Mouse (Mus musculus): ENCODE measurements at regions not wholly inside any gene's neighbourhood (a gene's known extent, or its start where the extent isn't known, plus 50 kb on each side); places are given as distances from the start of the nearest gene placed in this dataset.

DNA sequence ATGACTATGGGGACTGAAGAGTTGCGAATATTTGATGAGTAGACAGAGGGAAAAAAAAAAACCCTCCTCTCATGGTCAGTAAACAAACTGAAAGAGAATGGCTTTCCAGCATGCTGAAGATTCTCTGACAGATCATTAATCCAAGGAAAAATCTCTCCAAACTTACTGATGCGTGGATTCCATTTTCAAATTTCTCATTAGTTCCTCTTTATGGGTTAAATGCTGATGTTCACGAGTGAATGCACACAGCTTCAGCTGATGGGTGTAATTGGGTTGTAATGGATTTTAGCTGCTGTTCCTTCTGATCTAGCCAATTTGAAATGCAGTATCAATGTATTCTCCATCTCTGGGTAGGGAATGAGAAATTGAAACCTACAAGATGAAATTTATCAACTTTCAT is 2945.6 kb upstream of the 5930422O12Rik start:
- DNase-seq (ENCODE audit: low spot score in 2 of 2): no peak

- no peak for DNase-seq (ENCODE audit: low spot score in 2 of 2)
These were observed 2933.6 kb upstream of the 5930422O12Rik start for GRCm38 (mm10) chr8:30494851-30495355.

- DNase-seq (ENCODE audit: low spot score in 2 of 2): peak in 1 of 2 experiments; percentile 19
These were observed 2926.3 kb upstream of the 5930422O12Rik start for GRCm38 (mm10) chr8:30502164-30502563.

DNA sequence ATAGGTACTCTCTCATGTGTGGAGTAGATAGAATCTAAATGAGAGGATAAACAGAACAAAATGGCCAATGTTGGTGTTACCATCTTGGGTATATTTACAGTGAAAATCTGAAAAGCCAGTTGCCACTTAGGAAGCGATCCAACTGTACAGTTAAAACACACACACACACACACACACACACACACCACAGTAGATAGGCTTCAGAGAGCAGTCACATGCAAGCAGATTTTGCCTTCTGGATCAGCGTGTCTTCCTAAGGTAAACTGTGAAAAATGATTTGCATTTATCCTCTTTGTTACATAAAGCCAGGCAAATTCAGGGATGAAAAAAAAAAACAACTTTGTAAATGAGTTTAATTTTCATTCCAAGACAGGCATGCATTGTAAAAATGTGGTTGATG is 2917.2 kb upstream of the 5930422O12Rik start:
- no peak for DNase-seq (ENCODE audit: low spot score in 2 of 2)

DNA sequence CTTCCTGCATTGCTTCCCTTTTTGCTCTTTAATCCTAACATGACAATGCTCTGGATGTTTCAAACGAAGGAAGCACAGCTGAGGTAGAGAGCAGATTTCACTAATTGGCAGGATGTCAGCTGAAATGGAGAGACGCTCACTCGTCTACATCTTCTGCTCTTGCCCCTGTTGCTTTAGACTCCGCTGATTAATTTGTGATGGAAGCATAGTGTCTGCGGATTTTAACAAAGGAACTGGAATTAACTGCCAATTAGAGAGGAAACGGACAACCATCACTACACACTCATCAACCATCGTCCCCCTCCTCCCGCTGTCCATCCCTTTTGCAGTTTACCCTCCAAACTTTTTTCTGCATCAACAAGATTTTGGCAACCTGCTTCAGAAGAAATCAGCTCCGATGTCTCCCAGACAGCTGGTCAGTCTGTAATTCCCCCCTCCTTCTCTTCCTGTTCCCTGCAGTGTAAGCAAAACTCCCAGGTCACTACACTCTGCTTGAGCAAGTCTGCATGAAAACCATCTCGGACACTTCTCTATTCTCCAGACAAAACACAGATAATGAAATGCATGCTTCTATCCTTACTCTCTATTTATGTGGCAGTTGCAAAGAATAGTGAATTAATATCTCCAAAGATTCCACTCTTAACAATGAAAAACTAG is 2905.6 kb upstream of the 5930422O12Rik start:
- peak in 1 of 2 experiments; percentile 5 for DNase-seq (ENCODE audit: low spot score in 2 of 2)

GRCm38 (mm10) chr8:30532862-30533500 is 2895.5 kb upstream of the 5930422O12Rik start:
- DNase-seq (ENCODE audit: low spot score in 2 of 2): no peak

DNA sequence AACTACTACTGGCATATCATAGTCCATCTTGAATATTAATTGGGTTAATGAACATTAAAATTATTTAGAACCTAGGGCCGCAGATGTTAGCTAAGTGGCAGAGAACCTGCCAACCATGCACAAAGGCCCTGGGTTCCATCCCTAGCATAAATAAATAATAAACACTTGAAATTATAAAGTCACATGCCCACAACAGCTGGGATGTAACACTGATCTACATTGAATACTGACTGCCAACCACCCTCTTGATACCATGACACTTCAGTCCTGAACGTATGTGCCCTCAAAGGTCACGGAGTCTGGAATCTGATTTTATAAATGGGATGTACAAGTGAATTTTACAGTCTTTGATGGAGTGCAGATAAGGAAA is 2895.0 kb upstream of the 5930422O12Rik start:
- DNase-seq (ENCODE audit: low spot score in 2 of 2): no peak

DNA sequence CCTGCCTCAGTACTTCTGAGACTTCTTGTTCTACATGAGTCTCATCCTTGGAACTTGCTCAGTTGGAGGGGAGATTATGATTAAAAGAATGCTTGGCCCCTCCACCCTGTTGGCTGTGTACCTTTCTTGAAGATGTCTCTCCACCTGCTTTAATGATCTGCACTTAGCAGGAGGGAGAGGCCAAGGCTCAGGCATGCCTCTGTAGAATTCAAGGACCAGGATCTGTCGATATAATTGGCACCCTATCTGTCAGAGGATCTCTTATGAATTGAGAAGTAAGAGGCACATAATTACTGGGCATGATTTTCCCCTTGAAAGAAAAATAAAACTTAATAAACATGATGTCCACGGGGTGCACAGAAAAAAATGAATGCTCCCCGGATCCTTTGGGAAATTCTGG is 2893.1 kb upstream of the 5930422O12Rik start:
- DNase-seq (ENCODE audit: low spot score in 2 of 2): no peak

DNA sequence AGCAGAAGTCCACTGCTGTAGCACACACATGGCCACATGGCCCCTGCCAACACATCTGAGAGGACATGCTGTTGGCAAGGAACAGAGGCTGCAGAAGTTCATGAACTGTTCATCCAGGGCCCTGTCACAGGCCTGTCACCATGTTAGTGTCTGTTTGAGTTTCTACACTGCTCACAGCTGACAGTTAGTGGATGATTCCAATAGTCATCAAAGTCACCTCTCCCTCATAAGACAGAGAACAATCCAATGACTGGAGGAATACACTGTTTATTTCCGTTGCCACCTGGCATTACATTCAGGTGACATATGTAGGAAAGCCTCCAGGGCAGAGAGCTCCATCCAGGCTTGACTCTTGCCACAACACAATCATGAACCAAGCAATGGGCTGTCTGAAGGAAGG is 2886.3 kb upstream of the 5930422O12Rik start:
- no peak for DNase-seq (ENCODE audit: low spot score in 2 of 2)

DNA sequence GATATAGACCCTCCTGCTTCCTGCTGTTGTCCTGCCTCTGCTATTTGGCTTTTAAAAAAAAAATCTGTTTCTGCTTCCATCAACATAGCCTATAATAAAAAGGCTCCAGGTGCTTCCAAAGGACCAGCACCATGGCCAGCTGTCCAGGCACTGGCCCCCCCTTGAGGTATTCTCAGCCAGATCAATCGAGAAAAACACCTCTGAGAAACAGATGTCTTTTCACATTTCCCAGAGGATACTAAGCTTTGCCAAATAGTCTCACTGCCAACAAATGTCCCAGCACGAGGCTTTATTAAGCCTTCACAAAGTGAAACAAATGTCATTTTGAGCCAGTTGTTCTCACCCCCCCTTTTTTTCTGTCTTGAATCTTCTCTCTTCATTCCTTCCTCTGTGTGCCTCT is 2880.7 kb upstream of the 5930422O12Rik start:
- DNase-seq (ENCODE audit: low spot score in 2 of 2): no peak

- no peak for DNase-seq (ENCODE audit: low spot score in 2 of 2)
These were observed 2877.5 kb upstream of the 5930422O12Rik start for GRCm38 (mm10) chr8:30551051-30551450.

DNA sequence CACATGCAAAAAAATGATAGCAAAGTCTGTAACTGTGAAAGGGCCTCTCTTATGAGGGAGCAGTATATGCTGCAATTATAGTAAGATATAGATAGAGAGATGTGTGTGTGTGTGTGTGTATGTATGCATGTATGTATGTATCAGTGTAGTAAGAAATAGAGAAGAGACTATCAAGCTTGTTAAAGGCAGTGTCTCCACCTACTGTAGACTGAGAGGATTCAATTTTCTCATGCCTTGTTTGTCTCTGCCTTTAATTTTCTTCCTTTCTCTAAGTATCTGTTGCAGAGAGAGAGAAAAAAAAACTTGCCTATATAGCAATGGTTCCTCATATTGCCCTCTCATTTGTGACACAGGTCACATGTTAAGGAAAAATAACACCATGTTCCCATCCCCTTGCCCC is 2871.1 kb upstream of the 5930422O12Rik start:
- no peak for DNase-seq (ENCODE audit: low spot score in 2 of 2)

GRCm38 (mm10) chr8:30561323-30562207 is 2866.9 kb upstream of the 5930422O12Rik start:
- no peak for DNase-seq (ENCODE audit: low spot score in 2 of 2)

- DNase-seq (ENCODE audit: low spot score in 2 of 2): no peak
These were observed 2858.7 kb upstream of the 5930422O12Rik start for GRCm38 (mm10) chr8:30569799-30570198.

- DNase-seq (ENCODE audit: low spot score in 2 of 2): no peak
These were observed 2858.0 kb upstream of the 5930422O12Rik start for GRCm38 (mm10) chr8:30570547-30570946.

GRCm38 (mm10) chr8:30587508-30587907 is 2841.0 kb upstream of the 5930422O12Rik start:
- DNase-seq (ENCODE audit: low spot score in 2 of 2): no peak

GRCm38 (mm10) chr8:30602421-30602820 is 2826.1 kb upstream of the 5930422O12Rik start:
- no peak for DNase-seq (ENCODE audit: low spot score in 2 of 2)

DNA sequence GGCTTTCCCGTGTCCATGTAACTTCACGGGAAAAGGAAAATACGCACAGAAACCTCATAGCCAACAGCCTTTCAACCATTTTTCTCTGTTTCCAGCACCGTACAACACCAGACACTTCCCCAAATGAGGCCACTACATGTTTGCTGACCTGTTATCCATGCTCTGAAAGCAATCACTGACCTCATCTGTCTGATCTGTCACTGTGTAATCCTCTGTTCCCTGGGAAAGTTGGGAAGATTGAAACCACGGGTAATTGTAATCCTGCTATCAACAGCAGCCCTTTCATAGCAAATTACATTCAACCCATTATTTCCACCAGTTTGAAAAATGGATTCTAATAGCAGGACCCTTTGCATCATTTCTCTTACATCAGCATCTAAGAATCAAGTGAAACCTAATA is 2798.2 kb upstream of the 5930422O12Rik start:
- DNase-seq (ENCODE audit: low spot score in 2 of 2): no peak

DNA sequence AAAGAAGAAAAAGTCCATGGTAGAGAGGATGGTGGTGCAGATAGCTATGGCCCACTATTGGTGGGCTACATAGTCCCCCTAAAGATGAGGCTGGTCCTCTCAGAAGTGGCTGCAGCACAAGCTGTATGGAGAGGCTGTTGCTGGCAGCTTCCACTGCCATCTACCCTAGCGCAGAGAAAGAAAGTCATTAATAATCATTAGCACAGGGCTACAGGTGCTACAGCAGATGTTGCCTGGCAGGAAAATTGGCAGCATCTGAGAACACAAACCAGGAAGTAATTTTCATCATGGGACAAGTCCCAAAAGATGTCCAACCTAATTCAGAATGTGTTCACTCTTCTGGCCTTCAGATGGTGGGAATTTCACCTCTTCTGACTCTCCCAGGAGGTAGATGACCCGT is 2791.7 kb upstream of the 5930422O12Rik start:
- DNase-seq (ENCODE audit: low spot score in 2 of 2): no peak

DNA sequence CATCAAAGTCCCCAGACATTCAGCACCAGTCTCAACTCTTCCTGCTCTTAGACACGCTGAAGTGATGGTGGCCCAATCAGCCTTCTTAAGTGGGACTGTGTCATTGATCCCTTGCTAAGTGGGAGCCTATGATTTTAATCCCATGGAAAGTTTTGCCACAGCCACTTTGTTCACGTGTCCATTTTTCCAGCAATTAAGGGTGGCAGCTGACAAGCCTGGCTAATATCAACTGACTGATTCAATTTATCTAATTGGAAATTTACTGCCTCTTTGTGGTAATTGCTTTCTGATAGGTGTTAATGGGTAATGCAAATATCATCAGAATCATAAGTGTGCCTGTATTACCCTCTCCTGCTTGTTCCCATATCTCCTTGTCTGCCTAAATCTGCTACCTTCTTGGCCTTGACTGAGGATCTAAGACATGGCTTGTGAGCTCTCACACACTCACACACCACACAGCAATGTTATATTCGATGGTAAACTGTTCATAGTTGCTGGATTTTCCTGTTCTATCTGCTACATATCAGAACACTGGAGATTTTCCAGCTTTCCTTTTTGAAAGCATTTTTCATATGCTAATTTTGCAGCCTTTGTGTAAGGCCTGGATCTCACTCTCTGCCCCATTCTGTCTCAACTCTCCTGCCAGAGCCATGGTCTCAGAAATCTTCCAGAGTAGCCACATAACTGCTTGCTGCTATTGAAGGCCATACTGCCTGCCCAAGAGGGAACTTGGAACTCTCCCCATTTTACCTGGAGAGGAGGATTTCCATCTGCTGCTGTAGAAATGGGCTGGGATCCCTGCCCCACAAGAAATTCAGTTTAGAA is 2785.4 kb upstream of the 5930422O12Rik start:
- DNase-seq (ENCODE audit: low spot score in 2 of 2): no peak

DNA sequence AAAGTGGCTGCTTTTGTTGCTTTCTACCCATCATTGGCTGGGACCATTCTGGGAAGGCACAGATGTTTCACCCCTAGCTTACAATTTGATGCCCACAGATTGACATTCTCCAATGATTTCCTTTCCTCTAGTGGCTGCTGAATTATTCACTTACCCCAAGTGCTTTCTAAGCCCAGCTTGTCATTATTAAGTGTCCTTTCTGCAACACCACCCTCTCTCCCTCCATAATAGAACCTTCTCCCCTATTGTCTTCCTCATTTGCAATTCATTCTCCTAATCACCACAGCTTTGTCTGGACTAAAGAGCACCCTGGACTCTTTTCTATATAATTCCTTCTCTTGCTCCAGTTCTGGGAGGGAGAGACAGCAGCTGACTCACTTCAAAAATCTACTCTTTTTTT is 2780.0 kb upstream of the 5930422O12Rik start:
- no peak for DNase-seq (ENCODE audit: low spot score in 2 of 2)

Data from layer of hippocampus, adult 18-20 months (tissue).